Mouse (Mus musculus): ENCODE results near the gene Cfap299. TPM values are rescaled to one million over a fixed set of nuclear protein-coding genes. Genes with fewer than 3 reads are reported as not detected.
A peak's percentile ranks its signal among the peaks of the same experiment; 100 is the strongest.

Gene Cfap299
- polyA plus RNA-seq, 1 experiment from 2014 or later, result 0.46 TPM

DNA sequence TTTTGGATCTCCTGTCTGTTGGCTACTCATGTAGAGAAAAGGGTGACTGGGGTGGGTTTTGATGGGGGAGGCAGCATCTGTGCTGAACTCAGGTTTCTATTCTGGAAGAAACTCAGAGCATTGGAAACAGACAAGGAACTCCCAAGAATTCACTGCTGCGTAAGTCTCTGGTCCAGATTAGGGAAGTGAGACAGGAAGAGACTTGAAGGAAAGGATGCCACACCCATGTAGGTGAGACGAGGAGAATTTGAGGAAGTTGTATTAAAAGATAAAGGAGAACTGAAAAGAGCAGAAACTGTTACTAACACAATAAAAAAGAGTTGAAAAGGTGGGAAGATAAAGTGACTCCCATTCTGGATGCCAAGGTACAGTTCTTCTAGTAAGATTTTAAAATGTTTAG lies 249.3 kb downstream of the Cfap299 start:
- Histone ChIP-seq H3K4me1 (peaks cover 19% of the 10 kb centered on the region), H3K27me3 (no peaks in the 10 kb centered on the region)
- ATAC-seq (ENCODE audit: low FRiP score, low read depth), result no peak

DNA sequence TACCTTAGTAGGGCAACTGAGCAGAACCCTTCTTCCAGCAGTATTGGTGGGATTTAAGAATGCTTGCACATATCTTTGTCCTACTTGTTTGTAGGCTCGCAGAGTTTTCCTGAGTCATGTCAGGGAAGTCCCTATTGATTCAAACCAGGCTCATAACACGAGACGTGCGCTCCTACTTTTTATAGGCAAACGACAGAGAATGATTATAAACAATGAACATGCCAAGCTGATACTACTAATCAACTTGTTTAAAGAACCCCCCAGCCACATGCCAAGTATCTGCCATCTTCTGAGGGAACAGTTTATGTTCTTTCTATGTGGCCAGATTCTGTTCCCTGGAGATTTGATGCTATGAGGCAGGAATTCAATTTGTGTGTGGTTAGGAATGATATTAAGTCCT lies 251.7 kb downstream of the Cfap299 start:
- H3K36me3 ChIP-seq, result no peaks in the 10 kb centered on the region
- H3K4me3 ChIP-seq, result no peak overlapping the region
- no peak overlapping the region for H3K27ac ChIP-seq
- 41% methylated on average over 5 of the region's 5 CpGs for WGBS
- ATAC-seq (ENCODE audit: low FRiP score, low read depth), result no peak
- peaks cover 10% of the 10 kb centered on the region; the same call in 1 of the 2 replicates for H3K4me1 ChIP-seq
- H3K4me2 ChIP-seq (replicated peaks), result no peak overlapping the region
- no peaks in the 10 kb centered on the region for H3K9me3 ChIP-seq
- H3K9ac ChIP-seq, result no peak overlapping the region
- H3K27me3 ChIP-seq, result no peaks in the 10 kb centered on the region

More for the DNA sequence above, 249.3 kb downstream of the Cfap299 start:
- Histone ChIP-seq H3K9me3 (no peaks in the 10 kb centered on the region), H3K9ac (no peak overlapping the region), H3K36me3 (no peaks in the 10 kb centered on the region), H3K4me2 (replicated peaks) (no peak overlapping the region), H3K27ac (no peak overlapping the region), H3K4me3 (no peak overlapping the region)
- 73% methylated on average over 2 of the region's 2 CpGs for WGBS

GRCm38 (mm10) chr5:98582051-98582450 lies 252.9 kb downstream of the Cfap299 start:
- no peaks in the 10 kb centered on the region for H3K9me3 ChIP-seq
- no peak overlapping the region for H3K27ac ChIP-seq
- H3K4me3 ChIP-seq, result no peak overlapping the region
- ATAC-seq (ENCODE audit: low FRiP score, low read depth), result no peak
- 87% methylated on average over 3 of the region's 3 CpGs for WGBS
- no peak overlapping the region for H3K4me2 ChIP-seq (replicated peaks)
- no peaks in the 10 kb centered on the region for H3K36me3 ChIP-seq
- H3K4me1 ChIP-seq, result 0 out of 2 replicates have a peak, but pooled peaks cover 4% of the 10 kb centered on the region
- H3K27me3 ChIP-seq, result no peaks in the 10 kb centered on the region
- no peak overlapping the region for H3K9ac ChIP-seq

DNA sequence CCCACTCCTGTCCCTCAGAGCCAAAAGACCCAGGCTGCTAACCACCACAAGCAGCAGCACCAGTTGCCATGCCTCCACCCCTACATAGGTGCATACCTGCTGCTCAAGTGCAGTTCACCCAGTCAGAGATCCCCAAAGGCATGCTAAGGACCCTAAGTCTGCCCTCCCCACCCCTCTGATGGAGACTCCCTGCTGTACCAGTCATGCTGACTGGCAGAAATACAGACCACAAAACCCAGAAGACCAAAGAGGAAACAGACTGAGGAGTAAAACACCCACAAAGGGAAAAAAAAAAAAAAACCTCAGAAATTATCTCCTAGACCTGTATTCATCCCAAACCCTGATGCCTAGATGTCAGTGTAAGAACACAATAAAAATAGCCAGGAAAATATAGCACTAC lies 256.8 kb downstream of the Cfap299 start:
- no peak overlapping the region for H3K9ac ChIP-seq
- H3K4me2 ChIP-seq (replicated peaks), result no peak overlapping the region
- no peak overlapping the region for H3K27ac ChIP-seq
- H3K27me3 ChIP-seq, result no peaks in the 10 kb centered on the region
- H3K36me3 ChIP-seq, result no peaks in the 10 kb centered on the region
- 0 out of 2 replicates have a peak, but pooled peaks cover under 1% of the 10 kb centered on the region for H3K4me1 ChIP-seq
- no peak overlapping the region for H3K4me3 ChIP-seq
- no peaks in the 10 kb centered on the region for H3K9me3 ChIP-seq
- no peak for ATAC-seq (ENCODE audit: low FRiP score, low read depth)

DNA sequence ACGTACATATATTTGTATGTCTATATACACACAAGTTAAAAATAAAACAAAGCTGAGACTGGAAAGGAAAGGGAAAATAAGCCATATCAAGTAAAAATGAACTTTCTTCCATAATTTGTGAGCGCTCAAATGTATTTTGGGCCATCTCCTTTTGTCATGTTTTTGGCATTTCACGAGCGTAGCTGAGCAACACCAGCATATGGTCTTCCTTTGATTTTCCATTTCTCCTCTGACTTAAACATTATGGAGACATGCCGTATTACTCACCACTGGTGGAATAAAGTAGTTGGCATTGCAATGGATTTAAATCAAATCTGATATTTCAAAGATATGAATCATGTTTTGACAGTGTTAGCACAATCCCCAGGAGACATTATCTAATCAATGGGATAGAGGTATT lies 284.4 kb downstream of the Cfap299 start:
- H3K27me3 ChIP-seq, result no peaks in the 10 kb centered on the region
- H3K4me1 ChIP-seq, result no peaks in the 10 kb centered on the region
- no peak overlapping the region for H3K4me3 ChIP-seq
- no peak overlapping the region for H3K4me2 ChIP-seq (replicated peaks)
- no peak overlapping the region for H3K27ac ChIP-seq
- no peaks in the 10 kb centered on the region for H3K9me3 ChIP-seq
- WGBS, result 91% methylated on average over 5 of the region's 5 CpGs
- H3K36me3 ChIP-seq, result no peaks in the 10 kb centered on the region
- H3K9ac ChIP-seq, result no peak overlapping the region
- ATAC-seq (ENCODE audit: low FRiP score, low read depth), result no peak

DNA sequence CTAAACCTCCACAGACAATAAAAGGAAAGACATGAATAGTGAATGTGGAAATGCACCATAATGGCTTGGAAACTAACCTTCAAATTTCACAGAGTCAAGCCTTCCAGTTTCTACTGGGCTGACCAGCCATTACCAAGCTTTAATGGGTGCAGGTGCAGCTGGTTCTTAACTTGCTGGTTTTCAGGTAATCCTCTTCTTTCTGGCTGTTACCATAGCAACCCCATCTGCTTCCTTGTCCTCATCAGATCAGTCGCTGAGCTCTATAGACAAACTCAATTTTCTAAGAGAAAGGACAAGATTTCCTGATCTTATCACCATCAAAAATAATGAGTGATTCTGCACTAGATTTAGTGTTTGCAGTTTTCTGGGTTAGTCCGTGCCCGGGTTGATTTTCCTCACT lies 287.8 kb downstream of the Cfap299 start:
- Histone ChIP-seq H3K36me3 (no peaks in the 10 kb centered on the region), H3K27me3 (no peaks in the 10 kb centered on the region), H3K9me3 (no peaks in the 10 kb centered on the region), H3K4me3 (no peak overlapping the region), H3K27ac (no peak overlapping the region), H3K4me2 (replicated peaks) (no peak overlapping the region), H3K9ac (no peak overlapping the region), H3K4me1 (no peaks in the 10 kb centered on the region)
- ATAC-seq (ENCODE audit: low FRiP score, low read depth), result no peak
- 70% methylated on average over 3 of the region's 3 CpGs for WGBS

GRCm38 (mm10) chr5:98617416-98617815 lies 288.3 kb downstream of the Cfap299 start:
- no peak for ATAC-seq (ENCODE audit: low FRiP score, low read depth)

GRCm38 (mm10) chr5:98650345-98650744 lies 321.2 kb downstream of the Cfap299 start:
- H3K4me1 ChIP-seq, result no peaks in the 10 kb centered on the region
- no peaks in the 10 kb centered on the region for H3K36me3 ChIP-seq
- 0 out of 2 replicates have a peak, but pooled peaks cover 4% of the 10 kb centered on the region for H3K9me3 ChIP-seq
- no peak overlapping the region for H3K4me2 ChIP-seq (replicated peaks)
- H3K9ac ChIP-seq, result no peak overlapping the region
- H3K27ac ChIP-seq, result no peak overlapping the region
- H3K4me3 ChIP-seq, result no peak overlapping the region
- ATAC-seq (ENCODE audit: low FRiP score, low read depth), result no peak
- H3K27me3 ChIP-seq, result no peaks in the 10 kb centered on the region

More at GRCm38 (mm10) chr5:98617416-98617815, 288.3 kb downstream of the Cfap299 start:
- Histone ChIP-seq H3K9me3 (no peaks in the 10 kb centered on the region), H3K4me1 (no peaks in the 10 kb centered on the region), H3K27ac (no peak overlapping the region), H3K36me3 (no peaks in the 10 kb centered on the region), H3K9ac (no peak overlapping the region), H3K27me3 (no peaks in the 10 kb centered on the region), H3K4me2 (replicated peaks) (no peak overlapping the region), H3K4me3 (no peak overlapping the region)
- 80% methylated on average over 4 of the region's 4 CpGs for WGBS

DNA sequence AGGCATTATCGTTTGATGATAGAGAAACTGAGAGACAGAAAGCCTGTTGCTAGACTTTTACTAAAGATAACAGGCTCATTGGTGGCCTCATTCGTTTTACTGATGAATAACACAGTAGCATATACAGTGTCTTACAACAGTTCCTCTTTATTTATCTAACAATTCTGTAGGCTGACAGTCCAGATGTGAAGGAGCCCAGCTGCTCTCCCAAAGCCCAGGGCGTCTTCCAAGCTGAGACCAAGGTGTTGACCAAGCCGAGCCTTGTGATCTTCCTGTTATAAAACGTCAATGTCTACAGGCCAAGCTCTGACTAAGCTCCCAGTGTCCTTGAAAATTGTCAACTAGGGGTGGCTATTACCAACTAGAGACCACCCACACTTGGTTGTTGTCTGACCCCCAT lies 321.9 kb downstream of the Cfap299 start:
- Histone ChIP-seq H3K4me3 (no peak overlapping the region), H3K27me3 (no peaks in the 10 kb centered on the region), H3K36me3 (no peaks in the 10 kb centered on the region), H3K4me2 (replicated peaks) (no peak overlapping the region), H3K9me3 (0 out of 2 replicates have a peak, but pooled peaks cover 4% of the 10 kb centered on the region), H3K4me1 (no peaks in the 10 kb centered on the region), H3K27ac (no peak overlapping the region), H3K9ac (no peak overlapping the region)
- no peak for ATAC-seq (ENCODE audit: low FRiP score, low read depth)
- WGBS, result 84% methylated on average over 5 of the region's 5 CpGs

DNA sequence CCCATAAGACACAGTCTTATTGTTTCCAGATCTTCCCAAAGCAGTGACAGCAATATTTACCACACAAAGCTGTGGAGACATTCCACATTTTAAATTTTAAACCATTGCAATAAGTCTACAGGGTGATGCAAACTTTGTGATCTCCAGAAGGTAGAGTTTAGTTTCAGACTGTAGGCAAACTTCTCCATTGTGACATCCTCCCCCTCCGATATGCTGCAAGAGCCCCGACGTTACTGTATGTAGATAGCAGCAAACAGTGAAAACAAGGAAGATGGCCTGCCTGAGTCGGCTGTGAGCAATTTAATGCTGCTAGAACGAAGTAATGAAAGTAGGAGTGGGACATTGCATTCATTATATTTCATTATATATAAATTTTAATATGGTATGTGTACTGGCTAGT lies 359.1 kb downstream of the Cfap299 start:
- ATAC-seq (ENCODE audit: low FRiP score, low read depth), result no peak
- no peak overlapping the region for H3K27ac ChIP-seq
- 0 out of 2 replicates have a peak, but pooled peaks cover 3% of the 10 kb centered on the region for H3K9me3 ChIP-seq
- H3K4me2 ChIP-seq (replicated peaks), result no peak overlapping the region
- no peaks in the 10 kb centered on the region for H3K4me1 ChIP-seq
- H3K9ac ChIP-seq, result no peak overlapping the region
- 85% methylated on average over 5 of the region's 5 CpGs for WGBS
- H3K4me3 ChIP-seq, result no peak overlapping the region
- no peaks in the 10 kb centered on the region for H3K36me3 ChIP-seq
- 0 out of 2 replicates have a peak, but pooled peaks cover 4% of the 10 kb centered on the region for H3K27me3 ChIP-seq

DNA sequence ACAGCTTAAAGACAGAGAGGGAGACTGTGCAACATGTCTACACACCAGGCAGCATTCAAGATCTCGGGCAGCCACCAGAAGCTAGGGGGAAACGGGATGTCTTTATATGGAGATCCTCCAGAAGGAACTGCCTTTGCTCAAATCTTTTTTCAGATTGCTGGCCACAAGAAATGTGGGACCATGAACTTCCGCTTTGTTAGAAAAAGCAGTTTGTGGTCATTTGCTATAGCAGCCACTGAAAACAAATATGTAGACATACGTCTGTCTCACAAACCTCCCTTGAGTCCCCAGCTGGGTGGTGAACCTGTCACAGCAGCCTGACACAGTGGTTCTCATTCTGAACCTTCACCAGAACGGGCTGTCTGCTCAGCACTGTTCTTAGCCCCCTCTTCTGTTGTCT lies 363.0 kb downstream of the Cfap299 start:
- peaks cover 6% of the 10 kb centered on the region; the same call in 1 of the 2 replicates for H3K27me3 ChIP-seq
- H3K9me3 ChIP-seq, result 0 out of 2 replicates have a peak, but pooled peaks cover 3% of the 10 kb centered on the region
- H3K4me1 ChIP-seq, result no peaks in the 10 kb centered on the region
- H3K36me3 ChIP-seq, result no peaks in the 10 kb centered on the region
- WGBS, result 71% methylated on average over 5 of the region's 5 CpGs
- ATAC-seq (ENCODE audit: low FRiP score, low read depth), result no peak
- H3K4me3 ChIP-seq, result no peak overlapping the region
- no peak overlapping the region for H3K27ac ChIP-seq
- no peak overlapping the region for H3K9ac ChIP-seq
- H3K4me2 ChIP-seq (replicated peaks), result no peak overlapping the region

- Histone ChIP-seq H3K27me3 (peaks cover 6% of the 10 kb centered on the region; the same call in 1 of the 2 replicates), H3K9ac (no peak overlapping the region), H3K27ac (no peak overlapping the region), H3K4me2 (replicated peaks) (no peak overlapping the region), H3K36me3 (no peaks in the 10 kb centered on the region), H3K4me3 (no peak overlapping the region), H3K9me3 (no peaks in the 10 kb centered on the region), H3K4me1 (0 out of 2 replicates have a peak, but pooled peaks cover 6% of the 10 kb centered on the region)
- WGBS, result 20% methylated on average over 8 of the region's 8 CpGs
- no peak for ATAC-seq (ENCODE audit: low FRiP score, low read depth)
Measured at GRCm38 (mm10) chr5:98696336-98696735, 367.2 kb downstream of the Cfap299 start.

GRCm38 (mm10) chr5:98703963-98704362 lies 374.9 kb downstream of the Cfap299 start:
- no peak overlapping the region for H3K4me2 ChIP-seq (replicated peaks)
- H3K27ac ChIP-seq, result no peak overlapping the region
- H3K4me1 ChIP-seq, result peaks cover 26% of the 10 kb centered on the region
- H3K9ac ChIP-seq, result no peak overlapping the region
- no peaks in the 10 kb centered on the region for H3K36me3 ChIP-seq
- 18% methylated on average over 5 of the region's 5 CpGs for WGBS
- peak; percentile 77; the same call in 1 of the 2 replicates for ATAC-seq (ENCODE audit: low FRiP score, low read depth)
- no peaks in the 10 kb centered on the region for H3K27me3 ChIP-seq
- H3K4me3 ChIP-seq, result no peak overlapping the region
- no peaks in the 10 kb centered on the region for H3K9me3 ChIP-seq

Data from limb, embryonic 13.5 days (tissue).